Mouse (Mus musculus) erythroid progenitor cell, adult 5-6 weeks (primary cell): ENCODE results near the gene Vmn1r205. TPM values are rescaled to one million over a fixed set of nuclear protein-coding genes. Genes with fewer than 3 reads are reported as not detected.
"Not testable (repeated sequence)": the region's sequence is repeated elsewhere in the genome, so short reads cannot be mapped to it uniquely, and the experiment has no call there.

Experiments
- ATAC-seq: replicated peaks from 2 replicates; pipeline ENCODE4 v1.8.0; 2016; ENCODE audit warnings: moderate number of reproducible peaks, mild to moderate bottlenecking, moderate TSS enrichment, inconsistent platforms; ENCODE audit not compliant: poor library complexity, low FRiP score, severe bottlenecking
- total RNA-seq, 2 experiments: library from RNA; stranded (forward) in 1 of 2; stranded (reverse) in 1 of 2; fragments of 150-400 nt in 1 of 2; fragments of 186-747, 209-891 nt in 1 of 2; gene quantifications; 2 replicates each; pipeline versions ENCODE4 v1.2.3 to v1.2.4; 2015 to 2017; ENCODE audit warnings: low replicate concordance in 2 of 2

The Vmn1r205 gene
- not detected in 2 replicates for total RNA-seq (2015; ENCODE audit: low replicate concordance)
- total RNA-seq (2017; ENCODE audit: low replicate concordance), result not detected in 2 replicates

DNA sequence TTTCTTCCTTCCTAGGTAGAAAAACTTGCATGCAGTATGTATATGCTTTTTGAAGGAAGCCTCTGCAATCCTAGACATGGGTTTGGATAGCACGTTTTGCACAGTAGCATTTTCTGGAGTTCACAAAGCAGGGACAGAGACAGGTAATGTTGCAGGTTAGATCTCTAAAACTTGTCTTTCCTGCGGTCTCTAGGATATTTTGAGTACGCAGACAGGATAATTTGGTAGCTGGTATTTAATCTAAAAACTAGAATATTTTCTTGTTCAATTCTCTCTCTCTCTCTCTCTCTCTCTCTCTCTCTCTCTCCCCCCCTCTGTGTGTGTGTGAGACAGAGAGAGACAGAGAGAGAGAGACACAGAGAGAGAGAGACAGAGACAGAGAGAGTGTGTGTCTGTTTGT, at the start of gene Vmn1r205:
TSS of gene Vmn1r205 (minus strand) at position 101 of the 400 bp plus-strand sequence.
- ATAC-seq, result no peak

DNA sequence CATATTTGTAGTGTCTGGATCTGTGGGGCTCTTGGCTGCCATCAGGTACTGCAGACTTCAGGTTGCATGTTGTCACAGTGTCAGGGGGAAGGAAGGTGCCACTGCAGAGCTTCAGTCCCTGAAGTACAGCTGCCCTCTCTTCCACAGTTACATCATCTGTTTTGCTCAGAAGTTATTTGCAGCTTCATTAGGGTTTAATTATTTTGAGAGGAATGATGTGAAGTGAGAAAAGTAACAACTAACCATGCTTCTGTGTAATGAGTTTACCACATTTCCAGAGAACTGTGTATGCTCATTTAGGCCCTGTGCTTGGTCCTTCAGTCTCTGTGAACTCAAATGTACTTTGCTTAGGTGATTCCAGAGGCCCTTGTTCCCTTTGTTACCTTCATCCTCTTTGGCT, 31.4 kb upstream of the Vmn1r205 start, which contains the start of gene Vmn1r206:
TSS of gene Vmn1r206 (minus strand) at position 101 of the 400 bp plus-strand sequence.
- not testable (repeated sequence) for ATAC-seq

GRCm38 (mm10) chr13:22583336-22583735, 9.5 kb downstream of the Vmn1r205 start:
- not testable (repeated sequence) for ATAC-seq

GRCm38 (mm10) chr13:22574911-22575310, 17.9 kb downstream of the Vmn1r205 start:
- not testable (repeated sequence) for ATAC-seq

- not testable (repeated sequence) for ATAC-seq
Measured at GRCm38 (mm10) chr13:22552898-22553297, 39.9 kb downstream of the Vmn1r205 start, which contains the start of gene Vmn1r204. Gene Vmn1r204 (plus strand): TSS chr13:22553198.

Other genes with a start within 250 kb of the Vmn1r205 start
- not detected in 2 replicates for gene Vmn1r198, start 242.6 kb downstream of the Vmn1r205 start, total RNA-seq (2015; ENCODE audit: low replicate concordance)
- gene Vmn1r198, start 242.6 kb downstream of the Vmn1r205 start, total RNA-seq (2017; ENCODE audit: low replicate concordance), result not detected in 2 replicates
- not detected in 2 replicates for gene Vmn1r199, start 213.2 kb downstream of the Vmn1r205 start, total RNA-seq (2015; ENCODE audit: low replicate concordance)
- not detected in 2 replicates for gene Vmn1r199, start 213.2 kb downstream of the Vmn1r205 start, total RNA-seq (2017; ENCODE audit: low replicate concordance)
- not detected in 2 replicates for gene Vmn1r200, start 202.6 kb downstream of the Vmn1r205 start, total RNA-seq (2015; ENCODE audit: low replicate concordance)
- gene Vmn1r200, start 202.6 kb downstream of the Vmn1r205 start, total RNA-seq (2017; ENCODE audit: low replicate concordance), result not detected in 2 replicates
- gene Vmn1r201, start 121.1 kb downstream of the Vmn1r205 start, total RNA-seq (2015; ENCODE audit: low replicate concordance), result not detected in 2 replicates
- gene Vmn1r201, start 121.1 kb downstream of the Vmn1r205 start, total RNA-seq (2017; ENCODE audit: low replicate concordance), result not detected in 2 replicates
- gene Vmn1r202, start 87.6 kb downstream of the Vmn1r205 start, total RNA-seq (2015; ENCODE audit: low replicate concordance), result not detected in 2 replicates
- not detected in 2 replicates for gene Vmn1r202, start 87.6 kb downstream of the Vmn1r205 start, total RNA-seq (2017; ENCODE audit: low replicate concordance)
- gene Vmn1r203, start 74.9 kb downstream of the Vmn1r205 start, total RNA-seq (2015; ENCODE audit: low replicate concordance), result not detected in 2 replicates
- gene Vmn1r203, start 74.9 kb downstream of the Vmn1r205 start, total RNA-seq (2017; ENCODE audit: low replicate concordance), result 0.39 TPM in 1 of 2 replicates, not detected in the other
- not detected in 2 replicates for gene Vmn1r204, start 39.8 kb downstream of the Vmn1r205 start, total RNA-seq (2015; ENCODE audit: low replicate concordance)
- not detected in 2 replicates for gene Vmn1r204, start 39.8 kb downstream of the Vmn1r205 start, total RNA-seq (2017; ENCODE audit: low replicate concordance)
- not detected in 2 replicates for gene Vmn1r206, start 31.3 kb upstream of the Vmn1r205 start, total RNA-seq (2015; ENCODE audit: low replicate concordance)
- gene Vmn1r206, start 31.3 kb upstream of the Vmn1r205 start, total RNA-seq (2017; ENCODE audit: low replicate concordance), result not detected in 2 replicates
- not detected in 2 replicates for gene Vmn1r207-ps, start 136.6 kb upstream of the Vmn1r205 start, total RNA-seq (2015; ENCODE audit: low replicate concordance)
- not detected in 2 replicates for gene Vmn1r207-ps, start 136.6 kb upstream of the Vmn1r205 start, total RNA-seq (2017; ENCODE audit: low replicate concordance)
- not detected in 2 replicates for gene Vmn1r208, start 184.4 kb upstream of the Vmn1r205 start, total RNA-seq (2015; ENCODE audit: low replicate concordance)
- not detected in 2 replicates for gene Vmn1r208, start 184.4 kb upstream of the Vmn1r205 start, total RNA-seq (2017; ENCODE audit: low replicate concordance)
- gene Vmn1r209, start 216.7 kb upstream of the Vmn1r205 start, total RNA-seq (2015; ENCODE audit: low replicate concordance), result not detected in 2 replicates
- gene Vmn1r209, start 216.7 kb upstream of the Vmn1r205 start, total RNA-seq (2017; ENCODE audit: low replicate concordance), result not detected in 2 replicates
- not detected in 2 replicates for gene Vmn1r210, start 238.3 kb upstream of the Vmn1r205 start, total RNA-seq (2015; ENCODE audit: low replicate concordance)
- gene Vmn1r210, start 238.3 kb upstream of the Vmn1r205 start, total RNA-seq (2017; ENCODE audit: low replicate concordance), result not detected in 2 replicates